Mouse (Mus musculus) midbrain, embryonic 16.5 days (tissue): ENCODE results near the gene Eng. TPM values are rescaled to one million over a fixed set of nuclear protein-coding genes. Genes with fewer than 3 reads are reported as not detected.

Source experiments
- ATAC-seq: fragments of 200-750 bp; cut with Nextera tagmentation; 2 replicates; pipeline ENCODE4 v1.8.0; 2017; ENCODE audit warnings: moderate TSS enrichment
- H3K27ac ChIP-seq: fragments of 300-500 bp; sonication (generic); 2 replicates; pipeline ENCODE4 v1.5.1; 2014; ENCODE audit warnings: mild to moderate bottlenecking, low read length, mixed read lengths
- H3K27me3 ChIP-seq: fragments of 300-500 bp; sonication (generic); 2 replicates; pipeline ENCODE4 v1.6.1; 2014; ENCODE audit warnings: low read depth, low read length, mixed read lengths; ENCODE audit not compliant: control insufficient read depth, insufficient read depth
- H3K36me3 ChIP-seq: fragments of 300-500 bp; sonication (generic); 2 replicates; pipeline ENCODE4 v1.6.1; 2014; ENCODE audit warnings: mild to moderate bottlenecking, low read length, moderate library complexity, mixed read lengths; ENCODE audit not compliant: control insufficient read depth, insufficient read depth
- H3K4me1 ChIP-seq: fragments of 300-500 bp; sonication (generic); 2 replicates; pipeline ENCODE4 v1.6.1; 2014; ENCODE audit warnings: mild to moderate bottlenecking, low read length, mixed read lengths; ENCODE audit not compliant: control insufficient read depth, insufficient read depth
- H3K4me2 ChIP-seq: fragments of 300-500 bp; sonication (generic); 2 replicates; pipeline ENCODE4 v1.6.1; 2014; ENCODE audit warnings: mild to moderate bottlenecking, low read length, mixed read lengths
- H3K4me3 ChIP-seq: fragments of 300-500 bp; sonication (generic); 2 replicates; pipeline ENCODE4 v1.5.1; 2014; ENCODE audit warnings: low read depth, mild to moderate bottlenecking, low read length, moderate library complexity, mixed read lengths
- H3K9ac ChIP-seq: fragments of 300-500 bp; sonication (generic); 2 replicates; pipeline ENCODE4 v1.6.1; 2014; ENCODE audit warnings: low read depth, low read length, mixed read lengths
- H3K9me3 ChIP-seq: fragments of 300-500 bp; sonication (generic); replicated peaks from 2 replicates; pipeline ENCODE4 v1.6.1; 2014; ENCODE audit warnings: mild to moderate bottlenecking, low read length, mixed read lengths; ENCODE audit not compliant: control insufficient read depth, poor library complexity, severe bottlenecking
- WGBS: fragments of 180-500 bp; shearing (Covaris S2); extraction: QIAGEN DNeasy Blood & Tissue Kit; methylation state at CpG from one replicate; pipeline ENCODE4 v1.1.7; 2014; 5-methylcytosine and 5-hydroxymethylcytosine counted together
- polyA plus RNA-seq: library from polyadenylated mRNA; unstranded; fragments of >200 nt; fragmentation: Nextera tagmentation; extraction: Ambion mirVana; gene quantifications from 2 replicates; pipeline ENCODE4 v1.2.1, GENCODE M21; 2015

Gene Eng
- polyA plus RNA-seq, 1 experiment from 2014 or later: 27.2 TPM

- Histone ChIP-seq H3K4me3 (no peak overlapping the region), H3K27me3 (no peaks in the 10 kb centered on the region), H3K9me3 (no peaks in the 10 kb centered on the region), H3K27ac (no peak overlapping the region), H3K4me2 (no peak overlapping the region), H3K4me1 (no peaks in the 10 kb centered on the region), H3K9ac (peak overlapping the region; percentile 14; the same call in 1 of the 2 replicates), H3K36me3 (peaks cover 13% of the 10 kb centered on the region)
- WGBS: 57% methylated on average over 7 of the region's 7 CpGs
- no peak for ATAC-seq
Measured at GRCm38 (mm10) chr2:32680051-32680451, 33.7 kb downstream of the Eng start.

- Histone ChIP-seq H3K4me3 (no peak overlapping the region), H3K4me1 (no peaks in the 10 kb centered on the region)
Measured at GRCm38 (mm10) chr2:32680961-32681650, 34.7 kb downstream of the Eng start.

DNA sequence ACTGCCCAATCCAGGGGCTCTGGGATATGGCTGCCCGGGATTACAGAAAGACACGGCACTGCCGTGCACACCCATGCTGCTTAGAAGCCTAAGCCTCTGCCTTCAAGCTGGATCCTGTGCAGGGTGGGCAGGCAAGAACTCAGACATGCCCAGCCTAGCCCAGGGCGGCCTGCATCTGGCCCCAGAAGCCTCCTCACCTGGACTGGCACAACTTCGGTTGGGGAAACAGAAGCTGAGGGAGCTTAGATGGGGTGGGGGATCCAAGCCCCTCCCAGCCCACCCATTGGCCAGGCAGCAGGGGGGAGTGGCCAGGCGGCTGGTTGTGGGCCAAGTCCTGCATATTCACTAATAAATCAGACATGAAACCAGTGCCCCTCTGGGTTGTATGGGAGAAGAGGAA is 35.4 kb downstream of the Eng start:
- Histone ChIP-seq H3K9ac (no peak overlapping the region), H3K4me2 (no peak overlapping the region), H3K36me3 (peaks cover 30% of the 10 kb centered on the region), H3K4me1 (no peaks in the 10 kb centered on the region), H3K27me3 (no peaks in the 10 kb centered on the region), H3K9me3 (no peaks in the 10 kb centered on the region), H3K27ac (no peak overlapping the region), H3K4me3 (no peak overlapping the region)
- ATAC-seq: no peak
- WGBS: 63% methylated on average over 6 of the region's 6 CpGs

More at GRCm38 (mm10) chr2:32680961-32681650, 34.7 kb downstream of the Eng start:
- no peak overlapping the region for H3K9ac ChIP-seq
- WGBS: 86% methylated on average over 19 of the region's 19 CpGs
- H3K4me2 ChIP-seq: no peak overlapping the region
- H3K36me3 ChIP-seq: peaks cover 23% of the 10 kb centered on the region
- no peak overlapping the region for H3K27ac ChIP-seq
- H3K27me3 ChIP-seq: no peaks in the 10 kb centered on the region
- no peak for ATAC-seq
- H3K9me3 ChIP-seq: no peaks in the 10 kb centered on the region

DNA sequence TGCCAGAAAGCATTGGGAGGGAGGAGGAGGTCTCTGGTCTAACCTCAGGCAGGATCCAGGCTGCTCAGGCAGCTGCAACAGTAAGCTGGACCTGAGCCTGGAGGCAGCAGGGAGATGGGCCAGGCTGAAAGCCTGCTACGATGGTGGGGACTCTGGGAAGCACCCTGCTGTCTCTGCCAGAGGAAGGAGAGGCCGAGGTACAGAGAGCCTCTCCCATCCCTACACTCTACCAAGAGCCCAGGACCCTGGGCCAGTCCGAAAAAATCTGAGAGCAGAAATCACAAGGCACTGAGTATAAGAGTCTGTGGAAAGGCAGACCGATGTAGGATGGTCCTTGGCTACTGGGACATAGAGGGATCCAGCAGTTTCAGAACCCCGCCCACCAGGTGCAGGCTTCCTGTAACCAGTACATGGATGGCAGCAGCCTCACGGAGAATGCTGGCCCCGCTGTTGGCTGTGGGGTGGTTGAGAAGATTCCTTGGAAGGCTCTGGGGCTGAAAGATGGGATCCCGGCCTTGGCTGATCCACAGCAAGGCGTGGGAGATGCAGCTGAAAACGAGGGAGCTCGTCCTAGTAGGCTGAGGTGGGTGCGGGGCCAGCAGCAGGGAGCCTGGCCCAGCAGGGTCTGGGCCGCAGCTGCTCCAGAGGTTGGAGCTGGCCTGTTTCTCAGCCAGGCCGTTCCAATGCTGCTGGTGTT is 36.5 kb downstream of the Eng start:
- ATAC-seq: no peak
- no peak overlapping the region for H3K4me2 ChIP-seq
- 82% methylated on average over 14 of the region's 14 CpGs for WGBS
- no peak overlapping the region for H3K9ac ChIP-seq
- H3K36me3 ChIP-seq: peaks cover 41% of the 10 kb centered on the region
- no peaks in the 10 kb centered on the region for H3K4me1 ChIP-seq
- H3K27ac ChIP-seq: no peak overlapping the region
- no peak overlapping the region for H3K4me3 ChIP-seq
- no peaks in the 10 kb centered on the region for H3K27me3 ChIP-seq
- no peaks in the 10 kb centered on the region for H3K9me3 ChIP-seq

DNA sequence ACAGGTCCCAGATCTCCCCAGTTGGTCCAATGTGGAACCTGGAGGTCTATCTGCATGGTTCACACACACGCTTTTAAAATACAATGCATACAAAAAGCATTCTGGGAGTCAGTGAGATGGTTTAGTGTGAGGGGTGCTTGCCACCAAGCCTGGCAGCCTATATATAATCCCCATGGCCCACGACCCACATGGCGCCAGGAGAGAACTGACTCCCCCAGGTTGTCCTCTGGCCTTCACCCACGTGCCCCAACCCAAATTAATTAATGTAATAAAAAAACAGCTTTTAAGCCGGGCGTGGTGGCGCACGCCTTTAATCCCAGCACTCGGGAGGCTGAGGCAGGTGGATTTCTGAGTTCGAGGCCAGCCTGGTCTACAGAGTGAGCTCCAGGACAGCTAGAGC is 37.3 kb downstream of the Eng start:
- H3K27ac ChIP-seq: no peak overlapping the region
- H3K9me3 ChIP-seq: no peaks in the 10 kb centered on the region
- H3K9ac ChIP-seq: no peak overlapping the region
- 92% methylated on average over 10 of the region's 10 CpGs for WGBS
- no peak overlapping the region for H3K4me2 ChIP-seq
- no peaks in the 10 kb centered on the region for H3K4me1 ChIP-seq
- H3K27me3 ChIP-seq: no peaks in the 10 kb centered on the region
- H3K4me3 ChIP-seq: no peak overlapping the region
- H3K36me3 ChIP-seq: peaks cover 41% of the 10 kb centered on the region
- no peak for ATAC-seq

GRCm38 (mm10) chr2:32684681-32685428 is 38.5 kb downstream of the Eng start:
- Histone ChIP-seq H3K27ac (no peak overlapping the region), H3K36me3 (peaks cover 41% of the 10 kb centered on the region)
- WGBS: 95% methylated on average over 15 of the region's 15 CpGs

GRCm38 (mm10) chr2:32685807-32686206 is 39.4 kb downstream of the Eng start:
- Histone ChIP-seq H3K4me1 (no peaks in the 10 kb centered on the region), H3K27ac (no peak overlapping the region), H3K4me2 (no peak overlapping the region), H3K27me3 (no peaks in the 10 kb centered on the region), H3K9me3 (no peaks in the 10 kb centered on the region), H3K36me3 (peaks cover 41% of the 10 kb centered on the region), H3K9ac (no peak overlapping the region), H3K4me3 (no peak overlapping the region)
- 99% methylated on average over 3 of the region's 3 CpGs for WGBS
- no peak for ATAC-seq

More at GRCm38 (mm10) chr2:32684681-32685428, 38.5 kb downstream of the Eng start:
- Histone ChIP-seq H3K4me2 (no peak overlapping the region), H3K9ac (no peak overlapping the region), H3K27me3 (no peaks in the 10 kb centered on the region), H3K4me1 (no peaks in the 10 kb centered on the region), H3K4me3 (no peak overlapping the region), H3K9me3 (no peaks in the 10 kb centered on the region)
- no peak for ATAC-seq

DNA sequence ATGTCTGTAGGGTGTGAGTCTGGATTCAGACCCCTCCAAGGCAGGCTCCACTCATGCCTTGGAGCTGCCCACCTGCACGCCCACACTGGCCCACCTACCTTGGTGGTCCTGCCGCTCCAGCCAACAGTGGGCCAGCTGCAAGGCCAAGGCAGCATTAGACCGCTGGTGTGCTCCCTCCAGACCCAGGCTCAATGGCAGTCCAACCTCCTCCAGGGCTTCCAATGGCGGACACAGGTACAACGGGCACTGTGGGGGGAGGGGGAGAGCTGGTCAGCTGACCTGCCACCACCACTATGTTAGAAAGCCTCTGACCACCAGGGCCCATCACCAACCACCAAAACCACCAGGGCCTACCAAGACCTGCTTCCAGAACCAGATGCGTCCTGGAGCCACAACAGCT is 40.2 kb downstream of the Eng start:
- no peak overlapping the region for H3K27ac ChIP-seq
- no peak overlapping the region for H3K4me3 ChIP-seq
- no peak overlapping the region for H3K9ac ChIP-seq
- WGBS: 97% methylated on average over 4 of the region's 6 CpGs
- H3K4me2 ChIP-seq: no peak overlapping the region
- H3K36me3 ChIP-seq: peaks cover 41% of the 10 kb centered on the region
- no peaks in the 10 kb centered on the region for H3K4me1 ChIP-seq
- no peaks in the 10 kb centered on the region for H3K27me3 ChIP-seq
- ATAC-seq: no peak
- H3K9me3 ChIP-seq: no peaks in the 10 kb centered on the region

GRCm38 (mm10) chr2:32687562-32687961 is 41.2 kb downstream of the Eng start:
- Histone ChIP-seq H3K27me3 (no peaks in the 10 kb centered on the region), H3K9me3 (no peaks in the 10 kb centered on the region), H3K4me3 (no peak overlapping the region), H3K36me3 (peaks cover 41% of the 10 kb centered on the region), H3K9ac (no peak overlapping the region), H3K27ac (no peak overlapping the region), H3K4me2 (no peak overlapping the region), H3K4me1 (no peaks in the 10 kb centered on the region)
- WGBS: 96% methylated on average over 8 of the region's 8 CpGs
- ATAC-seq: no peak
